Mouse (Mus musculus) thymus, adult 2 months (tissue): ENCODE data around the gene Lck.

Experiments used
- CTCF ChIP-seq: fragments of 200-500 bp; IDR thresholded peaks from 2 replicates; pipeline ENCODE4 v1.5.1; 2012; ENCODE audit warnings: mild to moderate bottlenecking, control low read depth, low read length, moderate library complexity, borderline replicate concordance; ENCODE audit not compliant: control insufficient read depth, poor library complexity, insufficient read depth; ENCODE audit errors: extremely low read depth
- POLR2A ChIP-seq: fragments of 200-500 bp; IDR thresholded peaks from 2 replicates; pipeline ENCODE4 v1.6.1; 2012; ENCODE audit warnings: mild to moderate bottlenecking, low read length, control low read depth, moderate library complexity; ENCODE audit not compliant: control insufficient read depth, poor library complexity, insufficient read depth; ENCODE audit errors: extremely low read depth

GRCm38 (mm10) chr4:129557256-129557808, 16.1 kb downstream of the Lck start:
- no peak for TF ChIP-seq CTCF
- no peak for TF ChIP-seq POLR2A
